Mouse (Mus musculus): ENCODE measurements around the gene Ucp1. TPM values are rescaled to one million over a fixed set of nuclear protein-coding genes. Genes with fewer than 3 reads are reported as not detected.
A peak's percentile ranks its signal among the peaks of the same experiment; 100 is the strongest.

The Ucp1 gene
- not detected in 2 replicates for polyA plus RNA-seq (2015; fragmentation: Nextera tagmentation; extraction: Ambion mirVana)

- Histone ChIP-seq H3K9ac (no peak within 1 kb of the TSS), H3K4me1 (peaks cover 5% of the 10 kb centered on the region), H3K27ac (no peak within 1 kb of the TSS), H3K27me3 (peaks cover 29% of the 10 kb centered on the region), H3K4me2 (peak within 1 kb of the TSS; percentile 38), H3K36me3 (no peaks in the 10 kb centered on the region), H3K4me3 (peak within 1 kb of the TSS; percentile 24), H3K9me3 (no peaks in the 10 kb centered on the region)
- no peak for ATAC-seq (ENCODE audit: insufficient number of reproducible peaks, low FRiP score, low TSS enrichment, low read depth)
- 1% methylated on average over 17 of the region's 20 CpGs for WGBS
These were observed at the start of gene Ucp1 for GRCm38 (mm10) chr8:83290176-83290575. Ucp1 (plus strand) TSS chr8:83290352.

- Histone ChIP-seq H3K4me2 (no peak overlapping the region), H3K36me3 (no peaks in the 10 kb centered on the region), H3K27ac (no peak overlapping the region), H3K4me1 (no peaks in the 10 kb centered on the region), H3K4me3 (no peak overlapping the region), H3K9ac (no peak overlapping the region), H3K9me3 (no peaks in the 10 kb centered on the region), H3K27me3 (no peaks in the 10 kb centered on the region)
- 81% methylated on average over 7 of the region's 7 CpGs for WGBS
- no peak for ATAC-seq (ENCODE audit: insufficient number of reproducible peaks, low FRiP score, low TSS enrichment, low read depth)
These were observed 46.0 kb upstream of the Ucp1 start for GRCm38 (mm10) chr8:83244151-83244550.

GRCm38 (mm10) chr8:83250858-83251257, 39.3 kb upstream of the Ucp1 start:
- H3K4me1 ChIP-seq, result no peaks in the 10 kb centered on the region
- no peak overlapping the region for H3K9ac ChIP-seq
- WGBS, result 84% methylated on average over 6 of the region's 6 CpGs
- no peak for ATAC-seq (ENCODE audit: insufficient number of reproducible peaks, low FRiP score, low TSS enrichment, low read depth)
- no peak overlapping the region for H3K4me3 ChIP-seq
- H3K4me2 ChIP-seq, result no peak overlapping the region
- H3K27ac ChIP-seq, result no peak overlapping the region
- 0 out of 2 replicates have a peak, but pooled peaks cover 3% of the 10 kb centered on the region for H3K36me3 ChIP-seq
- no peaks in the 10 kb centered on the region for H3K27me3 ChIP-seq
- H3K9me3 ChIP-seq, result no peaks in the 10 kb centered on the region

- Histone ChIP-seq H3K36me3 (0 out of 2 replicates have a peak, but pooled peaks cover 3% of the 10 kb centered on the region), H3K27ac (no peak overlapping the region), H3K27me3 (no peaks in the 10 kb centered on the region), H3K4me3 (no peak overlapping the region), H3K4me1 (no peaks in the 10 kb centered on the region), H3K4me2 (no peak overlapping the region), H3K9me3 (no peaks in the 10 kb centered on the region), H3K9ac (no peak overlapping the region)
- no peak for ATAC-seq (ENCODE audit: insufficient number of reproducible peaks, low FRiP score, low TSS enrichment, low read depth)
- 50% methylated on average over 14 of the region's 14 CpGs for WGBS
These were observed 38.5 kb upstream of the Ucp1 start for GRCm38 (mm10) chr8:83251362-83252246.

GRCm38 (mm10) chr8:83252791-83253190, 37.4 kb upstream of the Ucp1 start:
- H3K4me2 ChIP-seq, result no peak overlapping the region
- no peak overlapping the region for H3K9ac ChIP-seq
- H3K9me3 ChIP-seq, result no peaks in the 10 kb centered on the region
- no peak overlapping the region for H3K4me3 ChIP-seq
- no peak for ATAC-seq (ENCODE audit: insufficient number of reproducible peaks, low FRiP score, low TSS enrichment, low read depth)
- no peaks in the 10 kb centered on the region for H3K4me1 ChIP-seq
- no peaks in the 10 kb centered on the region for H3K27me3 ChIP-seq
- no peak overlapping the region for H3K27ac ChIP-seq
- 0 out of 2 replicates have a peak, but pooled peaks cover 3% of the 10 kb centered on the region for H3K36me3 ChIP-seq
- 74% methylated on average over 5 of the region's 5 CpGs for WGBS

- no peaks in the 10 kb centered on the region for H3K27me3 ChIP-seq
- H3K9me3 ChIP-seq, result no peaks in the 10 kb centered on the region
- H3K4me1 ChIP-seq, result no peaks in the 10 kb centered on the region
- no peak overlapping the region for H3K9ac ChIP-seq
- no peak overlapping the region for H3K4me3 ChIP-seq
- no peak overlapping the region for H3K27ac ChIP-seq
- no peak for ATAC-seq (ENCODE audit: insufficient number of reproducible peaks, low FRiP score, low TSS enrichment, low read depth)
- 94% methylated on average over 5 of the region's 5 CpGs for WGBS
- 0 out of 2 replicates have a peak, but pooled peaks cover 3% of the 10 kb centered on the region for H3K36me3 ChIP-seq
- no peak overlapping the region for H3K4me2 ChIP-seq
These were observed 32.5 kb upstream of the Ucp1 start for GRCm38 (mm10) chr8:83257631-83258030.

- Histone ChIP-seq H3K4me1 (no peaks in the 10 kb centered on the region), H3K4me2 (no peak overlapping the region), H3K9me3 (no peaks in the 10 kb centered on the region), H3K36me3 (0 out of 2 replicates have a peak, but pooled peaks cover 2% of the 10 kb centered on the region), H3K4me3 (no peak overlapping the region), H3K27me3 (no peaks in the 10 kb centered on the region), H3K27ac (no peak overlapping the region), H3K9ac (no peak overlapping the region)
- ATAC-seq (ENCODE audit: insufficient number of reproducible peaks, low FRiP score, low TSS enrichment, low read depth), result no peak; the same call in 1 of the 2 replicates
- 71% methylated on average over 16 of the region's 16 CpGs for WGBS
These were observed 29.5 kb upstream of the Ucp1 start for GRCm38 (mm10) chr8:83260418-83261215.

GRCm38 (mm10) chr8:83271172-83271571, 19.0 kb upstream of the Ucp1 start:
- Histone ChIP-seq H3K27ac (no peak overlapping the region), H3K4me3 (no peak overlapping the region), H3K36me3 (peaks cover 7% of the 10 kb centered on the region; the same call in 1 of the 2 replicates), H3K4me1 (0 out of 2 replicates have a peak, but pooled peaks cover 2% of the 10 kb centered on the region), H3K9ac (no peak overlapping the region), H3K4me2 (no peak overlapping the region), H3K9me3 (no peaks in the 10 kb centered on the region), H3K27me3 (no peaks in the 10 kb centered on the region)
- no peak for ATAC-seq (ENCODE audit: insufficient number of reproducible peaks, low FRiP score, low TSS enrichment, low read depth)
- WGBS, result 92% methylated on average over 14 of the region's 14 CpGs

- H3K9ac ChIP-seq, result no peak overlapping the region
- no peak overlapping the region for H3K27ac ChIP-seq
- H3K4me2 ChIP-seq, result no peak overlapping the region
- no peaks in the 10 kb centered on the region for H3K9me3 ChIP-seq
- H3K27me3 ChIP-seq, result no peaks in the 10 kb centered on the region
- no peak overlapping the region for H3K4me3 ChIP-seq
- WGBS, result 53% methylated on average over 10 of the region's 10 CpGs
- H3K36me3 ChIP-seq, result peaks cover 6% of the 10 kb centered on the region; the same call in 1 of the 2 replicates
- ATAC-seq (ENCODE audit: insufficient number of reproducible peaks, low FRiP score, low TSS enrichment, low read depth), result no peak
- 0 out of 2 replicates have a peak, but pooled peaks cover 2% of the 10 kb centered on the region for H3K4me1 ChIP-seq
These were observed 17.7 kb upstream of the Ucp1 start for GRCm38 (mm10) chr8:83272464-83272863.

GRCm38 (mm10) chr8:83274470-83274869, 15.7 kb upstream of the Ucp1 start:
- Histone ChIP-seq H3K9ac (no peak overlapping the region), H3K4me2 (no peak overlapping the region), H3K36me3 (peaks cover 6% of the 10 kb centered on the region; the same call in 1 of the 2 replicates), H3K27ac (no peak overlapping the region), H3K4me1 (0 out of 2 replicates have a peak, but pooled peaks cover 2% of the 10 kb centered on the region), H3K27me3 (no peaks in the 10 kb centered on the region), H3K4me3 (no peak overlapping the region), H3K9me3 (no peaks in the 10 kb centered on the region)
- 44% methylated on average over 11 of the region's 11 CpGs for WGBS
- ATAC-seq (ENCODE audit: insufficient number of reproducible peaks, low FRiP score, low TSS enrichment, low read depth), result no peak

- Histone ChIP-seq H3K4me3 (no peak overlapping the region), H3K9me3 (no peaks in the 10 kb centered on the region), H3K9ac (no peak overlapping the region), H3K4me1 (no peaks in the 10 kb centered on the region), H3K36me3 (no peaks in the 10 kb centered on the region), H3K27me3 (no peaks in the 10 kb centered on the region), H3K4me2 (no peak overlapping the region), H3K27ac (no peak overlapping the region)
- no peak for ATAC-seq (ENCODE audit: insufficient number of reproducible peaks, low FRiP score, low TSS enrichment, low read depth)
- 67% methylated on average over 6 of the region's 6 CpGs for WGBS
These were observed 11.7 kb upstream of the Ucp1 start for GRCm38 (mm10) chr8:83278431-83278830.
